Mouse (Mus musculus): ENCODE results near the gene Scaf11. TPM values are rescaled to one million over a fixed set of nuclear protein-coding genes. Genes with fewer than 3 reads are reported as not detected.

The Scaf11 gene
- total and polyA plus RNA-seq, 2 experiments from 2014 or later: 27.7 to 41.7 TPM

- no peaks in the 10 kb centered on the region for H3K4me1 ChIP-seq (ENCODE audit: insufficient read depth, low read length)
- H3K27me3 ChIP-seq (ENCODE audit: insufficient read depth, low read length): no peaks in the 10 kb centered on the region
- peak; percentile 16 for DNase-seq (ENCODE audit: low spot score)
- no peak for ATAC-seq (ENCODE audit: low FRiP score)
- H3K27ac ChIP-seq (ENCODE audit: low read depth, low read length): no peak overlapping the region
- WGBS: 63% methylated on average over 5 of the region's 5 CpGs
- no peaks in the 10 kb centered on the region for H3K9me3 ChIP-seq (ENCODE audit: low read length)
- no peak overlapping the region for H3K9ac ChIP-seq (replicated peaks; ENCODE audit: low read length, poor library complexity, severe bottlenecking)
- H3K36me3 ChIP-seq (ENCODE audit: insufficient read depth, low read length): peaks cover 16% of the 10 kb centered on the region; the same call in 1 of the 2 replicates
- no peak overlapping the region for H3K4me3 ChIP-seq (ENCODE audit: low read depth, low read length)
- H3K4me2 ChIP-seq (ENCODE audit: low read depth, low read length, poor library complexity, severe bottlenecking): no peak overlapping the region
- peak; percentile 19; the same call in 1 of the 2 replicates for TF ChIP-seq CTCF (IDR thresholded peaks at IDR 0.05)
Observed at GRCm38 (mm10) chr15:96405548-96405947, 55.1 kb downstream of the Scaf11 start.

DNA sequence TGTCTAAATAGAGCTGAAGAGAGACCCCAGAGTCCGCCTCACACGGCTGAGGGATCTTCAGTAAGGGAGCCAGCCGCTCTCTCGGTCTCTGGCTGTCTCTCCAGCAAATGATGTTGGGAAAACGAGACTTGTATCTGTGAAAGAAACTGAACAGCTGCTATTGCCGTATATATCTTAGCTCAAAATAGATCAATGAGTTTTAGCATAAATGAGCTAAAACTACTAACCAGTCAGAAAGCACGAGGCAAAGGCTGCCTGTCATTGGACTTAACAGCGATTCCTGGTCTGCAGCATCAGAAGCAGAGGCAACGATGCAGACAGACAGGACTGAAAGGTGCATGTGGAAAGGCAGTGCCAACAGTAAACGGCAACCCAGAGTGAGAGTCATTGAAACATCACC is 62.3 kb downstream of the Scaf11 start:
- TF ChIP-seq CTCF (IDR thresholded peaks at IDR 0.05): no peak
- H3K4me2 ChIP-seq (ENCODE audit: low read depth, low read length, poor library complexity, severe bottlenecking): no peak overlapping the region
- H3K4me1 ChIP-seq (ENCODE audit: insufficient read depth, low read length): no peaks in the 10 kb centered on the region
- peaks cover 17% of the 10 kb centered on the region for H3K36me3 ChIP-seq (ENCODE audit: insufficient read depth, low read length)
- H3K4me3 ChIP-seq (ENCODE audit: low read depth, low read length): no peak overlapping the region
- WGBS: 88% methylated on average over 10 of the region's 10 CpGs
- ATAC-seq (ENCODE audit: low FRiP score): no peak
- no peak overlapping the region for H3K9ac ChIP-seq (replicated peaks; ENCODE audit: low read length, poor library complexity, severe bottlenecking)
- H3K9me3 ChIP-seq (ENCODE audit: low read length): no peaks in the 10 kb centered on the region
- H3K27ac ChIP-seq (ENCODE audit: low read depth, low read length): no peak overlapping the region
- no peak for DNase-seq (ENCODE audit: low spot score)
- no peaks in the 10 kb centered on the region for H3K27me3 ChIP-seq (ENCODE audit: insufficient read depth, low read length)

DNA sequence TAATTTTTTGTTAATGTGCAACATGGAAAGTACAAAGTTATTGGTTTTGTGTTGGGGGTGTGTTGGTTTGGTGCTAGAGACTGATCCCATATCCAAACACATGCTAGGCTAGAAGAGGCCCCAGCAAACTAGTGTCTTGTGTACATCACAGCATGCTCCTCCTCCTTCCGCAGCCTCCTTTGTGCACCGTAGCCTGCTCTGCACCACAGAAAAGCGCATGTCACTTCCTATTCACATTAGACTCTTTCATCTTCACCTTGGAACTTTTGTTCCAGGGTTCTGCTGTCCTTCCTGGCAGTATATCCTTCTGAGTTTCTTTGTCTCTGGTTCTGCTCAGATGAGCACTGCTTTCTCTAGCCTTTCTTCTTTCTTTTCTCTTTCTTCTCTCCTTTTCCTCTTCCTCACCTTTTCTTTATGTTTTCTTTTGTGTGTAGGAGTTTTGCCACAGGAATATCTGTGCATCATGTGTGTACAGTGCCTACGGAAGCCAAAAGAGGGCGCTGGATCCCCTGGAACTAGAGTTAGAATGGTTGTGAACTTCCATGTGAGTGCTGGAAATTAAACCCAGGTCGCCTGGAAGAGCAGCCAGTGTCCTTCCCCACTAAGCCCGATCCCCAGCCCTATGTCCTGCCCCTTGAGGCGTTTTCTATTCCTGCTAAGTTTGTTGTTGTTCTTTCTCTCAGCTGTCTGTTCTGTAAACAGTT is 63.9 kb downstream of the Scaf11 start:
- TF ChIP-seq CTCF (IDR thresholded peaks at IDR 0.05): peak; percentile 9; the same call in 1 of the 2 replicates
- Histone ChIP-seq H3K9me3 (ENCODE audit: low read length) (no peaks in the 10 kb centered on the region), H3K4me2 (ENCODE audit: low read depth, low read length, poor library complexity, severe bottlenecking) (no peak overlapping the region), H3K27ac (ENCODE audit: low read depth, low read length) (no peak overlapping the region), H3K4me3 (ENCODE audit: low read depth, low read length) (no peak overlapping the region), H3K36me3 (ENCODE audit: insufficient read depth, low read length) (peaks cover 22% of the 10 kb centered on the region), H3K4me1 (ENCODE audit: insufficient read depth, low read length) (no peaks in the 10 kb centered on the region), H3K9ac (replicated peaks; ENCODE audit: low read length, poor library complexity, severe bottlenecking) (no peak overlapping the region), H3K27me3 (ENCODE audit: insufficient read depth, low read length) (no peaks in the 10 kb centered on the region)
- 76% methylated on average over 8 of the region's 8 CpGs for WGBS
- no peak for ATAC-seq (ENCODE audit: low FRiP score)
- no peak for DNase-seq (ENCODE audit: low spot score)

- Histone ChIP-seq H3K27ac (ENCODE audit: low read depth, low read length) (no peak overlapping the region), H3K4me3 (ENCODE audit: low read depth, low read length) (no peak overlapping the region), H3K36me3 (ENCODE audit: insufficient read depth, low read length) (peaks cover 30% of the 10 kb centered on the region), H3K4me1 (ENCODE audit: insufficient read depth, low read length) (no peaks in the 10 kb centered on the region), H3K9ac (replicated peaks; ENCODE audit: low read length, poor library complexity, severe bottlenecking) (no peak overlapping the region), H3K4me2 (ENCODE audit: low read depth, low read length, poor library complexity, severe bottlenecking) (no peak overlapping the region), H3K27me3 (ENCODE audit: insufficient read depth, low read length) (no peaks in the 10 kb centered on the region), H3K9me3 (ENCODE audit: low read length) (no peaks in the 10 kb centered on the region)
- TF ChIP-seq CTCF (IDR thresholded peaks at IDR 0.05): no peak
- 96% methylated on average over 6 of the region's 6 CpGs for WGBS
- no peak for DNase-seq (ENCODE audit: low spot score)
- no peak for ATAC-seq (ENCODE audit: low FRiP score)
Observed at GRCm38 (mm10) chr15:96395071-96395470, 65.6 kb downstream of the Scaf11 start.

GRCm38 (mm10) chr15:96392878-96393277 is 67.8 kb downstream of the Scaf11 start:
- Histone ChIP-seq H3K27ac (ENCODE audit: low read depth, low read length) (no peak overlapping the region), H3K9ac (replicated peaks; ENCODE audit: low read length, poor library complexity, severe bottlenecking) (no peak overlapping the region), H3K4me2 (ENCODE audit: low read depth, low read length, poor library complexity, severe bottlenecking) (no peak overlapping the region), H3K27me3 (ENCODE audit: insufficient read depth, low read length) (no peaks in the 10 kb centered on the region), H3K4me1 (ENCODE audit: insufficient read depth, low read length) (no peaks in the 10 kb centered on the region), H3K4me3 (ENCODE audit: low read depth, low read length) (no peak overlapping the region), H3K36me3 (ENCODE audit: insufficient read depth, low read length) (peaks cover 25% of the 10 kb centered on the region), H3K9me3 (ENCODE audit: low read length) (no peaks in the 10 kb centered on the region)
- ATAC-seq (ENCODE audit: low FRiP score) (no peak), DNase-seq (ENCODE audit: low spot score) (no peak)
- peak; percentile 45 for TF ChIP-seq CTCF (IDR thresholded peaks at IDR 0.05)
- 86% methylated on average over 3 of the region's 3 CpGs for WGBS

- Histone ChIP-seq H3K4me2 (ENCODE audit: low read depth, low read length, poor library complexity, severe bottlenecking) (no peak overlapping the region), H3K9me3 (ENCODE audit: low read length) (no peaks in the 10 kb centered on the region), H3K36me3 (ENCODE audit: insufficient read depth, low read length) (peaks cover 18% of the 10 kb centered on the region), H3K27ac (ENCODE audit: low read depth, low read length) (no peak overlapping the region), H3K4me3 (ENCODE audit: low read depth, low read length) (no peak overlapping the region), H3K9ac (replicated peaks; ENCODE audit: low read length, poor library complexity, severe bottlenecking) (no peak overlapping the region), H3K27me3 (ENCODE audit: insufficient read depth, low read length) (no peaks in the 10 kb centered on the region), H3K4me1 (ENCODE audit: insufficient read depth, low read length) (no peaks in the 10 kb centered on the region)
- no peak for DNase-seq (ENCODE audit: low spot score)
- ATAC-seq (ENCODE audit: low FRiP score): no peak
- no peak; the same call in 1 of the 2 replicates for TF ChIP-seq CTCF (IDR thresholded peaks at IDR 0.05)
- 79% methylated on average over 1 of the region's 1 CpGs for WGBS
Observed at GRCm38 (mm10) chr15:96388565-96388964, 72.1 kb downstream of the Scaf11 start.

Data from midbrain, postnatal 0 days (tissue).